Mouse (Mus musculus) layer of hippocampus, postnatal 25 days (tissue): Measurements from ENCODE around the gene Dnah12. TPM values are rescaled to one million over a fixed set of nuclear protein-coding genes. Genes with fewer than 3 reads are reported as not detected.
"Not testable (repeated sequence)": the region's sequence is repeated elsewhere in the genome, so short reads cannot be mapped to it uniquely, and the experiment has no call there.

Experiments
- DNase-seq, 2 experiments: peaks; one replicate each; pipeline ENCODE4 v3.0.0; 2022; ENCODE audit warnings: mixed read lengths in 2 of 2, low spot score in 1 of 2; ENCODE audit errors: extremely low spot score in 1 of 2
- total RNA-seq, 2 experiments: library from RNA; stranded (reverse); gene quantifications; 2 replicates each; pipeline ENCODE4 v1.2.3; 2021

Gene Dnah12
- total RNA-seq, 2 experiments from 2014 or later, result 0.12 to 0.31 TPM

DNA sequence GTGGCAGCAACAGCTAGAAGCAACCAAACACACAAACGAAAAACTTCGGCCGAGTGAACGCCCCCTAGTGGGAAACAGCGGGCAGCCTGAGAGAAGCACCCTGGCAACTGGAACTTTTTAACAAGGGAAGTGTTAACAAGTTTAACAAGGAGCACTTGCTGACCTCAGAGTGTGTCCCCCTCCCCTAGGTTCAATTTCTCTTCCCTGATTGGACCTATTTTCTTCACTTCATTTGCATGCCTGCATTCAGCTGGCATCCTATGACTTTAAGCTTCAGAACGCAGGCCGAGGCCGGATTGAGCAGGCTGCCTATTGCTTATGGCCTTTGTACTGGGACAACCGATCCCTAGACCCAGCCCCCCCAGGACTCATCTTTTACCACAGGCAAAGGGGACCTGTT, 174.3 kb downstream of the Dnah12 start:
- no peak for DNase-seq

DNA sequence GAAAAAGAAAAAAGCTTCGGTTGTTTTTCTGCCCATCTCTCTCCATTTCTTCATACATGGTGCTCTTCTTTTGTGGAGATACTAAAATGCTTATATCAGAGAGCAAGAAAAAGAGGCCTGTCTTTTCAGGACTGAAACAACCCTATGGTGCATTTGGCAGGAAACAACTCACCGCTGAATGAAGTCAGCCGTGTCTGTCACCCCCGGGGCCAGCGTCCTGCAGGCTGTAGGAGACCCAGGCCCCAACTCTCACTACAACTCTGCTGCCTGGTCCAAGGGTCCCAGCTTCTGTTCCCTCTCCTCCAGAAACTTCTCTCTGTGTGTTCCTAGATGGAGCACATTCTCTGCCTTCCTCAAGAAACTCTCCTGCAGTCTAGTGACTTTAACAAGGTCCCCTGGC, 175.2 kb downstream of the Dnah12 start:
- DNase-seq, result no peak

DNA sequence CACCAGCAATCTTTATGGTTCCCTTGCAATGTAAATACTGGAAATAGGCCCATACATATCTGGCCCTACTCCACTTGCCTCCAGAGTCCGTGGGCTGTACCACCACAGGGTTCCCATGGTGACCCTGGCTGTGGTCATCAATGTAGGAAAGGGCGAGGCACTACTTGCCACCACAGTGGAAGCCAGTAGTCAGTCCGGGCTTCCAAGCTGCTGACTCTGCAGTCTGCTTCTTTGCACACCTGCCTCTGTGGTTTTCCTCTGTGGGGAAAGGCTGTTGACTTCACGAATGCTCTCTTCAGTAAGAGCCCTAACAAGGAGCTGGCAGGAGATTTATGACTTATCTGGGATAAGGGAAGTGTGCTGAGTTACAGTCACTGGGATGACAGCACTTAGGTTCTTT, 185.7 kb downstream of the Dnah12 start:
- no peak for DNase-seq

DNA sequence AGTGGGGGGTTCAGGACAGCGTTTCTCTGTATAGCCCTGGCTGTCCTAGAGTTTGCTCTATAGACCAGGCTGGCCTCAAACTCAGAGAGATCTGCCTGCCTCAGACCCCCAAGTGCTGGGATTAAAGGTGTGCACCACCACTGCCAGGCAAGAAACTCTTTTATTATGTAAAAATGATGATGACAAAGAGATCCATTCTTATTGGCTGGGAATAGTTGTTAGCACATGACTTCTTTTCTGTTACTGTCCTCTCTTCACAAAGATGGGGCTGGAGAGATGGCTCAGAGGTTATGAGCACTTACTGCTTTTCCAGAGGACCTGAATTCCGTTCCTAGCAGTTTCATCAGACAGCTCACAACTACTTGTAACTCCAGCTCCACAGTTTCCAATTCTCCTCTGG, 186.9 kb downstream of the Dnah12 start:
- DNase-seq, result no peak

DNA sequence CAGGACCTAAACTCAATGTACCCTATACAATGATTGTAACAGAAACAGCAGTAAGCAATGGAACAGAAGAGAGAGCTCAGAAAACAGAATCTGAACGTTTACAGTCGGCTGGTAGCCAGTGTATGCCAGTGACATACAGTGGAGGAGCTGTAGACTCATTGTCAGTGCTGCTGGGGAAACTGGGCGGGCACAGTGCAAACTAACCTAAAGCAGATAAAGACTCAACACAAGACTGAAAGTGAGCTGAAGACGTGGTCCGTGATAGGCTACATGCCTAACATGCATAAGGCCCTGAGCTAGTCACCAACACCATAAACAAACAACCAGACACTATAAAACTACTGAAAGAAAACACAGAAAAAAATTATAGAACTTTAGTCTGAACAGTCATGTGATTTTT, 188.6 kb downstream of the Dnah12 start:
- no peak for DNase-seq

DNA sequence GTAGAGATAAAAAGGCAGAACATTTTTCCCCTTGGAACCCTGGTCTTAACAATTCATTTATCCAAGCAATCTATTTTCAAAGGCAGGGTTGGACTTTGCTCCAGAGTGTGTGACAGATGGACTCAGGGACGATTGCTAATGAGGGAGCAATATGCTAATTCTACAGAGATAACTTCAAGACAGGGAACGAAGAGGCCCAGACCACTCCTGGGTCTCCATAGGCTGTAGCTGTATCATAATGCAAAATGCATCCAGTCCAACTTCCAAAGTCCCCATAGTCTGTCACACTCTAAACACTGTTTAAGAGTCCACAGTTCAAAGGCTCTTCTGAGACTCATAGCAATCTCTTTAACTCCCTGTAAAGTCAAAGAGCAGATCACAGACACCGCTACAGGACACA, 194.2 kb downstream of the Dnah12 start:
- no peak for DNase-seq

DNA sequence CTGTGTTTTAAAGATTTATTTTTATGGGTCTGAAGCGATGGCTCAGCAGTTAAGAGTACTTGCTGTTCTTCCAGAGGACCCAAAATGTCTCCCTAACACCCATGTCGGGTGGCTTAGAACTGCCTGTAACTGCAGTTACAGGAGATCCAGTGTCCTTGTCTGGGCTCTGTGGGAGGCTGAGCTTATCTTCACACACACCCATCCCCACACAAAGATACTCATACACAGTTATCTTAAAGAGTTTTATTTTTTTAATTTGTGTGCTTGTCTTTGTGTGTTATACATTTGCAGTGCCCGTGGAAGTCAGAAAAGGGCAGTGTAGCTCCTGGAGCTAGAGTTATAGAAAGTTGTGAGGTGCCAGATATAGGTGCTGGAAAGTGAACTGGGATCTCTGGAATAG, 197.7 kb downstream of the Dnah12 start:
- DNase-seq, result no peak

DNA sequence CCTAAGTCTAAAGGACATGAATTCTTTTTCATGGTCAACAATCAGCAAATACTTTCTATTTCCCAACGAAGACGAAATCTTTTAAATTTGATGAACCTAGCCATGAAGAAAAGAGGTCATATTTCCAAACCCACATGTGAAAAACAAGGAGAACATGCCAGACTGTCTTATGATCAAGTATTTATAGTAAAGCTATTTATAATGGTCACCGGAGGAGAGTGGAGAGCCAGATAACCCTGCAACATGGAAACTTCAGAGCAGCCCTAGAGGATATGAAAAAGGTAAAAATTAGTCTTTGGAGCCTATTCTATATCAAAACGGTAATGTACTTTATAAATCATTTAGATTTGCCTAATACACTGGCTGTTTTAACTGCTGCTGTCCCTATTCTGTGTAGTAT, 201.3 kb downstream of the Dnah12 start, which contains the start of gene Asb14:
Asb14 (plus strand) TSS at position 166 of the 400 bp plus-strand sequence.
- DNase-seq, result no peak

DNA sequence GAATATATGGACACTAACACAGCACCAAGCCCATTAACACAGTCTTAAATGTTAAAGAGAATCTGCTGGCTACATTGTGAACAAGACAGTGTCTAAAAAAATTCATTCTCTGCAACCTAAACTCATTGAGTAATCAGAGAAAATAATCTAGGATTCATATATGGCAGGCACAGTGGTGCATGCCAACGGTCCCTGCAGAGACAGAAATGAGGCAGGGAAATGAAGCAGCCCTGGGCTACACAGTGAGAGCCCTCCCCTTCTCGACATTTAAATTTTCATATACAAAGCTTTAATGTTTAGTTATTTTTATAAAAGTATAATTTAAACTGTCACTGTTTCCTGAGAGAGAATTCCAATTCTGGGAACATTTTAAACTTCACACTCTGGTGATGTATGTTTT, 206.4 kb downstream of the Dnah12 start:
- no peak for DNase-seq

DNA sequence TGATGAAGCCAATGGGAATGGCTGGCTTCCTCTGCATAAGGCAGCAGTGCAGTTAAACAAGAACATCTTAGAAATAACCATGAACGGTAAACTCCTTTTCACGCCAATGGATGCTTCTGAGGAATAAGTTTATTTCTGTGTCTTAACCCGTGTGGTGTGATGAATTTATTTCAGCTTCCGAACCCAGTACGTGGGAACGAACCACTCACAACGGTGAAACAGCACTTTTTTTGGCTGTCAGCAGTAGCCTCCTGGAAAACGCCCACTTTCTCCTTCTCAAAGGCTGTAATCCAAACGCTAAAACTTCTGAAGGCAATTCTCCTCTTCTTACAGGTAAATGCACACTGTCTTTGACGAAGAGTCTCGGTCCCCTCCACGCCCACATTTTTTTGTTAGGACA, 207.8 kb downstream of the Dnah12 start:
- DNase-seq, result no peak

DNA sequence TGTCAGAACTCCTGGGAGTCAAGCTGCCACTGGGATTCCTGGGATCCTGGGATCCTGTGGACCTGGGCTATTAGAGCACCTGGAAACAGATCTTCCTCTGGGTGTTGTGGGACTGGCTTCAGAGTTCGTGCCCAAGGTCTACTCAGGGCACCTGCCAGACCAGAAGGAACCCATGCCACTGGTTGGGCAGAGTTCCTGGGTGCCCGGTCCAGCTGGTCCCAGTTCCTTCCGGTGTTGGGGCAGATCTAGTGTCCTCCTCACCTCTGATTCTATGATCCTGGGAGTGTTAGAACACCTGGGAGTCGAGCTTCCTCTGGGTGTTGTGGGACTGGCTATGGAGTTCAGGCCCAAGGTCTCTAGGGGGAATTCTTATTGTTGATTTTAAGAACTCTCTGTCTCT, 214.3 kb downstream of the Dnah12 start:
- DNase-seq, result no peak

DNA sequence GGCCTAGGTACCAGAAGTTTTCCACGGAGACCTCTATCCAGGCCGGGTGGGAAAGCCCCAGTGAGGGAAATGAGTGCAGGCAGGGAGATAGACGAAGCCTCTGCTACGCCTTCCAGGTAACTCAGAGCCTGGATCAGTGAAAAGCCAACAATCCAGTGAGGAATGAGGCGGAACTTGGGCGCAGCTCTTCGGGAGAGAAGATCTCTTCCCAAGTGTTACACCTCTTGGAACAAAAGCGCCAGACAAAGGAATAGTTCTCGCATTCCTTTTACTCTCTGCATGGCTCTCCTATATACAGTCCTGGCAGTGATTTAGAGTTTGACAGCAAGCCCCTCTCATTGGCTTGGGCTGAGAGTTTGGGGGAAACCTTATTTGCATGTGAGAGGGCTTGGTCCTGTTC, 217.4 kb downstream of the Dnah12 start:
- DNase-seq, result not testable (repeated sequence)

DNA sequence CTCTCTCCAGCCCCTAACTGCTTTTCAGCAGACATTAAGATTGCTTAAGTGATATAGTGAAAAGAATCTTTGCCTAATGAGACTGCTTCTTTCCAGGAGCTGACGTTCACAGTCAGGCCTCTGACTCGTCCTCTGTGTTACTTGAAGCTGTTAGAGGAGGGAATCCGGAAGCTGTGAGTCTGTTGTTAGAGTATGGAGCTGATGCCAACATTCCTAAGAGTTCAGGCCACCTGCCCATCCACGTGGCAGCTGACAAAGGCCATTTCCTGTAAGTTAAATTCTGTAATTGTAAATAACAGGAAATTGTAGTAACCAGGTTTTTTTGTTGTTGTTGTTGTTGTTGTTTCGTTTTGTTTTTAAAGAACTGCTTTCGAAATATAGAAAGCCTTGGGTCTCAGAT, 218.1 kb downstream of the Dnah12 start:
- no peak for DNase-seq

DNA sequence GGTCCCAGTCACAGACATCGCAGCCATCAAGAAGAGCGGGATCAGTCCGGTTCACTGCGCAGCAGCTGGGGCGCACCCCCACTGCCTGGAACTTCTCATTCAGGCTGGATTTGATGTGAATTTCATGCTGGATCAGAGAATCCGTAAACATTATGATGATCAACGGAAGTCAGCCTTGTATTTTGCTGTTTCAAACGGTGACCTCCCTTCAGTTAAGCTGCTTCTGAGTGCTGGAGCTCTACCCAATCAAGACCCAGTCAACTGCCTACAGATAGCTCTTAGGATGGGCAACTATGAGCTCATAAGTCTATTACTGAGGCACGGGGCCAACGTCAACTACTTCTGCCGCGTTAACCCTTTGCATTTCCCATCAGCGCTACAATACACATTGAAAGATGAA, 218.8 kb downstream of the Dnah12 start:
- no peak for DNase-seq

DNA sequence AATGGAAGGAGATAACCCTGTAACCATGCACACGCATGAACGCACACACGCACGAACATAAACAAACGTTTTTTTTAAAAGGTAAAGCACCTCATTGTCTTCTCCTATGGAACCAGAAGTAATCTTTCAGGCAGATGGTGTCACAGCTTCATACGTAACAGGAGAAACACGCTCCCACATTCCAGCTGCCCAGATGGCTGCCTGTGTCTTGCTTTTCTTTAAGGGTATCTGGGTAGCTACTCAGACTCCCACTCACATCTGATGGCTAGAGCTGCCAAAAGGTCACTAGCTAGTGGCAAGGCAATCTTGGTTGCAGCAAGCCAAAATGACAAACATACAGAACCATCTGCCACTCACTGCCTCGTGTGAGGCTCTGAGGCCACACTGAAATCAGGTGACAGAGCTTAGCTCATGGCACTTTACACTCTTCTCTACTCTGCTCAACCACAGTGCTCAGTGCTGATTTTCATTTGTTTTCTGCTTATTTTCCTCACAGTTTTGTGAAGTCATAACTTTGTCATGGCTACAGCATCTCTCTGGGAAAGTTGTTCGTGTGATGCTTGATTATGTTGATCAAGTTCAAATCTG, 220.7 kb downstream of the Dnah12 start:
- DNase-seq, result no peak

DNA sequence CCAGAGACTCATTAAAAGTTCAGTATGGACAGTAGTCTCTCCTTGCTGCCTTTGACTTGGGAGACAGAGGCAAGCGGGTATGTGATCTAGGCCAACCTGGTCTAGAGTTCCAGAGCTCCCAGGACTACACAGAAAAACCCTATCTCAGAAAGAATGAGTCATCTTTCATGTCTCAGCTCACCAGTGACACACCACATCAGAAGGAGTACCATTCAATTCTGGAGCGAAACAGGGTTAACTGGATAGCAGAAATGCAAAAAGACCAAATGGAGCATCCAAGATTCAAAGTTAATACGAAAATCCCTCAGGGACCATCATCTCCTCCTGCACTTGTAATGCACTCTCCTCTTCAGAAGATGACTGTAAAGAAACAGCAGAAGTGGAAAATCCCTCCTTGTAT, 226.2 kb downstream of the Dnah12 start:
- DNase-seq, result no peak

DNA sequence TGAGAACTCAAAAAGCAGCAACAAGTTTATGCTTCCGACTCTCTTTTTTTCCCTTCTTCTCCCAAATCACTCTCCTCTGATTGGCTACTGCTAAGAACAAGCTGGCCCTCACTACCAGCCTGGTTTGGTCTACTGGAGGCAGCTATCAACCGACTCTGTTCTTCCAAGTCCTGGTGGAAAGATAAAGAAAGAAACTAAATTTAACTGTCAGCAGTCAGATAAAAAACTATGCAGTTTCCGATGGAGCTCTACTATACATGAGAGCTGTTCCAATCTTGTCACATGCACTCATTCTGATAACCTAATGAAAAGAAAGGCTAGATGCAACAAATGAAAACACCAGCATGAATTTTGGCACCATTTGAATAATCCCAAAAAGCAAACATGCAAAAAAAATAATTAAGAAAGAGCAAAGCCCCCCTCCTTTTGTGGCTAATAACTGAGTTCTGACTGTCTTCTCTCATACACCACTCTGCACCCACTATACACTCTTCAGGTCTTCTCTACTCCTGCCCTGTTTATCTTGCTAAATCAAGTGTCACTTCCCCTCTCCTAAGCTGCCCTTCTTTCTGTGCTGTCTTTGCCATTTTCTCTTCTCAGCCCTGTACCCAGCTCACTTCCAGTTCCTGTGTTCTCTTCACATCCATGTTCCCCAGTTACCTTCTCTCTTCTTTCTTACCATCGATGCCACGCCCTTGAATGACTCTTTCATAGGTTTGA, 230.8 kb downstream of the Dnah12 start:
- DNase-seq, result no peak

DNA sequence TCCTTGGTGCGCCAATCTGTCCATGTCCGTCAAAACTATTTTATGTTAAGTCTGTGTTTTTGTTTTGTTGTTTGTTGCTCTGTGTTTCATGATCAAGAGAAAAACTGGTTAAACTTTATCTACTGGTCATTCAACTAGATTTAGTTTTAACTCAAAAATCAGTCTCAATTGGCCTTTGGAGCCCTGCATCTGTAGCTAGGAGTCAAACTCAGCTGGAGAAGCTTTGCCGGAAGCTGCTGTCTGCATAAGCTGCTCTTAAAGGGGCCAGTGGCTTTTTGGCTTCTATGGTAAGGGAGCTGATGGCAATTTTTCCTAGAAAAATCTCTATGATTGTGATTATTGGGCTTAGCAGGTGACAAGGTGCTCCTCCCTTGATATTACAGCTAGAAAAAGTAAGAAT, 241.8 kb downstream of the Dnah12 start:
- DNase-seq, result no peak

DNA sequence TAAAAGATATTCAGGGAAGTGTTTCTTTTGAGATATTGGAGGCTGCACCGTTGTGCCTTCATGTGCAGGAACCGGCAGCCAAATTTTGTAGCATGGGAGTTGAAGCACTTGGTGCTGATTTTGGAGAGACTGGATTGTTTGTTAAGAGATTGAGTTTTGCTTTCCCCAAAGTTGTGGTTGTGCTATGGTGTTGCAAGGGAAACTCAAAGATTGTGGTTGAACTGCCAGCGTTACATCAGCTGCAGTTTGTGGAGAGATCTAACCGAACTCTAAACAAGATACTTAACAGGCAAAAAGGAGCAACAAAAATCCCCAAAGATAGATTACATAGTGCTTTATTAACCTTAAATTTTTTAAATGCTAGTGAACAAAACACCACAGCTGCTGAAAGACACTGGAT, 242.5 kb downstream of the Dnah12 start:
- DNase-seq, result no peak
